Mouse (Mus musculus) ES-E14 (cell line): ENCODE data around the gene Fam171a1.
"Not testable (repeated sequence)": the region's sequence is repeated elsewhere in the genome, so short reads cannot be mapped to it uniquely, and the experiment has no call there.

ENCODE experiments used
- CHD2 ChIP-seq: IDR thresholded peaks from 2 replicates; pipeline ENCODE4 v1.6.1; 2014; ENCODE audit warnings: mild to moderate bottlenecking, low read depth, low read length, inconsistent platforms
- HCFC1 ChIP-seq: IDR thresholded peaks from 2 replicates; pipeline ENCODE4 v1.6.1; 2012; ENCODE audit warnings: low read length, inconsistent platforms, borderline replicate concordance; ENCODE audit not compliant: insufficient read depth
- MAFK ChIP-seq: IDR thresholded peaks from 2 replicates; pipeline ENCODE4 v1.6.1; 2014; ENCODE audit warnings: mild to moderate bottlenecking, low read depth, low read length, inconsistent platforms; ENCODE audit not compliant: insufficient read depth
- ZC3H11A ChIP-seq: IDR thresholded peaks from 2 replicates; pipeline ENCODE4 v1.6.1; 2012; ENCODE audit warnings: low read depth, mild to moderate bottlenecking, inconsistent platforms, low read length, borderline replicate concordance
- ZNF384 ChIP-seq: IDR thresholded peaks from 2 replicates; pipeline ENCODE4 v1.6.1; 2012; ENCODE audit warnings: low read depth, low read length, inconsistent platforms

DNA sequence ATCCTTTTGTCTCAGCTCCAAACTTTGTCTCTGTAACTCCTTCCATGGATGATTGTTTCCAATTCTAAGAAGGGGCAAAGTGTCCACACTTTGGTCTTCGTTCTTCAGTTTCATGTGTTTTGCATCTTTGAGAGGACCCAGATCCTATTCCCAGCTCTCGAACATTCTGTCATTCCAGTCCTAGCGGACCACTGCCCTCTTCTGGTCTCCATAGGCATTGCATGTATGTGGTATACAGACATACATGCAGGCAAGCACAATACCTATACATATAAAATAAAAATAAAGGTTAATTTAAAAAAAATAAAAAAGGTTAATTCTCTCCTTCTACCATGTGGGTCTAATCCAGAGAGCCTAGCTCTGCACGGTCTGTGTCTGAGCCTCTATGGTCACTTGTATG lies 62.0 kb downstream of the Fam171a1 start:
- TF ChIP-seq ZC3H11A, ZNF384, MAFK, HCFC1, CHD2: not testable (repeated sequence)
